Mouse (Mus musculus) kidney, adult 9 months (tissue): ENCODE measurements around the gene Eri3.

ENCODE experiments used
- DNase-seq: peaks from one replicate; pipeline ENCODE4 v3.0.0; 2022

Eri3 gene

DNA sequence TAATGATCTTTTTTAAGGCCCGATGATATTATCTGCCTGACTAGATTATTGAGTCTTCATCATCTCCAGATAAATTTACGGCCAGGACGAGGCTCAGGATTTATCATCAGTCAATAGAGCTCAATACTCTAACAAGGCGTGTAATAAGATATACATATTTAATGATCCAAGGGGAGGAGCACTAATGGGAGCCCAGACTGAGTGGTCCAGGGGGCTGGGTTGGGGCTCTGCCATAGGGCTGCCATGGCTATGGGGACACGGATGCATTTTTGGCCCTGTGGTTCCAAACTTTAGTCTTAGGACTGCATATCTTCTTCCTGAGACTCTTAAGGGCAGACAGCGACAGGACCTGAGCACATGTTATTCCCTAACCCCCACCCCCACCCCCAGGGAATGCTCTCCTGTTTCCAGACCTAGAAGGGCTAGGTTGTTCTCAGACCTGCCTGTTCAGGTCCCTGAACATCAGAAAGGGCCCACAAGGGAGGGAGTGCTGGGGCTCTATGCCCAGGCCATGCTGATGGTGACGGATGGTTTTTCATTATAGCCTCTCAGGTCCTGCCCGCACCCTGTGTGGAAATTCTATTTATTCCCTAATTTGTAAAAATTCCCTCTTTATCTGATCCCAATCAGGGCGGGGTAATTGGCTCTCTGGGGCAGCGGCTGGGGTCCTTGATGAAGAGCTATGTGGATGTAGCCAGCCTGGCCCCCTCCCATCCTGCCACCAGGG is 114.4 kb downstream of the Eri3 start:
- DNase-seq: no peak

DNA sequence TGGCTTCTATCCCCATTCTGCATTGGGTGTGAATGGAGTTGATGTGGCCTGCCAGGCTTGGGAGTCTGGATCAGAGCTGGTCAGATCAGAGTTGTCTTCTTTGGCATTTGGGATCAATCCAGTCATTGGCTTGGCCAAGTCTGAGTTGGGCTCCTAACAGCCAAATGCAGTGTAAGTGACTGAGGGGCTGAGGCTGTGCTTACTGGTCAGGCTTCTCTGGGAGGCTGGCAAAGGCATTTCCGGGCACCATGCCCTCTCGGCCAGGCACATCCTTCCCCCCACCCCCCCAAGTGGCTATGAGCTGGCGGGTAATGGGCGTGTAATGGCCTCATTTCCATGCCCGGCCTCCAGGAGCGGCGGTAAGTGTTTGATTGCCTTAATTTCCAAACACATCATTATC is 115.4 kb downstream of the Eri3 start:
- peak; percentile 20 for DNase-seq

DNA sequence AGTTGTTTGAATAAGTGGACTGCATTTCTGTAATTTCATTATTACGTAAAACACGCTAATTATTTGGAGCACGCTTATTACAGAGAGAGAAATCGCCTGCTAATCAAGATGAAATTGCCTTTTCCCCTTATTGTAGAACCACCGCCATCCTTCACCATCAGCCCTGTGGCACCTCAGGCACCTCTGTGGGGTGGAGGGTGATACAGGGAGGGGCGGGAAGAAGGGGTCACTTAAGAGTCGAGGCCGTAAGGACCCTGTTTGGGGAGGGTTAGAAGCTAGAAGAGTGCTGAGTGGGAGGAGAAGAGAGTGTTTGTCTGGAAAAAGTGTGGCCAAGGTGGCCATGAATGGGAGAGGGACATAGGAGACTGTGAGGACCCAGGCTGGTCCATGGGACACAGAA is 115.9 kb downstream of the Eri3 start:
- no peak for DNase-seq

DNA sequence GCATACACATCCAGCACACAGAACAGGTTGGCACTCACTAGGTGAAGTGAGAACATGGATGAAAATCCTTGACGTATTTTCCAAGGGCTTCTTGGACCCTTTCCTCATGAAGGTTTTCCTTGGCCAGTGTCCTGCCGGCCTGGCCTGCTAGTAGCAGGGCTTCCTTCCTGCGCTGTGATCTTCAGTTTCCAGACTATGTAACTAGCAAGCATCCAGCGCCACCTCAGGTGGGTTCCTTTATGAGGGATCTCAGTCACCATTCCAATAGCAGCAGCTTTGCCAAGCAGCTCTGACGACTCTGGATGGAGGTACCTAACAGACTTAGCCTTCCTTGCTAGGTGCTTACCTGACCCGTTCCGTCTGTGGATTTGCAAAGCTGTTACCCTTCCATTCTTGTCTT is 119.7 kb downstream of the Eri3 start:
- DNase-seq: no peak

DNA sequence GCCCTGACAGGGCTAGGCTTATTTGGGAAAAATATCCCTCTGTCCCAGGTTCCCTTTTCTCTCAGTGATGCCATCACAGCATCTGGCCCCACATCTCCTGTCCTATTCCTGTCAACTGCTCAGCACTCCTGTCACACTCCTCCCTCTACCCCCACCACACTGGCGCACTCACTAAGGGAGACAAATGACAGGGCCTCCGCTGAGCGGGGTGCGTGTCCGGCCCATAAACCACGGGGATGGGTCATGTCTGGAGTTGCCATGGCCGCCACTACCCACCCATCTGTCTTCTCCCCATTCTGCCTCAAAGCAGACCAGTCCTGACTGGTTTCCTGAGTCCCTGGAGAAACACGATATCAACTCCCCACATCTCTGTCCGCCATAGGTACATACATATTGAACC is 121.9 kb downstream of the Eri3 start:
- DNase-seq: no peak

DNA sequence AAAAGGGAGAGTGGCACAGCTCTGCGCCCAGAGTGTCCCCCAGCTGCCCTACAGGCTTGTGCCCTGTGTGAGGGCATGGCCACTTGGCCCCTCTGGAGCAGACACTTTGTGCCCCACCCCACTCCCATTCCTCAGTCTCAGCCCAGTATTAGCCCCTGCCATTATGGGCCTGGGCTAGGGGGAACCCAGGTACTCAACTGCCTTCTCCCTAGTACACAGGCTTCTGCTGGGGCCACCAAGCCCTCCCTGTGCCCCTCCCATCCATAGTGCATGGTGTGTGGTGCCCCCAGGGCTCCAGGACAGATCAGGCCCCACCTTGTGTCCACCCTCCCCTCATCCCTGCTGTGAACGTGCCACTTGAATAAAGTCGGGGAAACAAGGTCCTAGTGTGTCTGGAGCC is 123.7 kb downstream of the Eri3 start:
- DNase-seq: no peak

DNA sequence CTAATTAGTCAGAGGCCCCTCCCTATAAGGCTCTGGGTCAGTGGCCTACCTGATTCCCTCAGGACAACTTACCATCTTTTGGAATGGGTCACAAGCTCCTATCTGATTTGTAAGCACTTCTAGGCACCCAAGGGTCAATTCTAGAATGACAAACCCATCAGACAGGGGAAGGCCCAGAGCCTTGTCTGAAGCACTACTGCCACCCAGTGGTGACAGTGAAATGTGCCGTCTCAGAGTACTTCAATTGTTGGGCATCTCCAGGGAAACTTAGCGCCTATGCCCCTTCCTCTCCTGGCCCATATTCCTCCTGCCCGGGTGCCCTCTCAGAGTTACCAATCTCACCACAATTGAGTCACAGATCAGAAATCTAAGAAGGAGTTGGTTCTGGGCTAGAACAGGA is 126.7 kb downstream of the Eri3 start:
- peak; percentile 82 for DNase-seq

DNA sequence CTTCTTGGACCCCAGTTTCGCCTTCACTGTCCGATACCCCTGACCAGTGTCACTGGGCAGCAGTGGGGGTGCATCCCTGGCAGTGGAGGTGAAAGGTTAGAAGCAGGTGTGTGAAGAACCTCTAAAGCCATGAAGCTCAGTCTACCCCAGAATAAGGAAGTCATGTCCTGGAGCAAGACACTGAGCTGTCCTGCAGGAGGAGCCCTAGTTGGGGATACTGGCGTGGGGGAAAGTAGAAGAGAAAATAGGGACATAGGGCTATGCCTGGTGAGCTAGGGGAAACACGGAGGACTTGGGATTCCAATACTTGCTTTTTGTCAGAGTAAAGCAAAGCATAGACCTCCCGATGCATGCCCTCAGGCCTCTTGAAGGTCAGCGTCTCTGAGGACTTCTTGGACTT is 130.8 kb downstream of the Eri3 start:
- DNase-seq: no peak

DNA sequence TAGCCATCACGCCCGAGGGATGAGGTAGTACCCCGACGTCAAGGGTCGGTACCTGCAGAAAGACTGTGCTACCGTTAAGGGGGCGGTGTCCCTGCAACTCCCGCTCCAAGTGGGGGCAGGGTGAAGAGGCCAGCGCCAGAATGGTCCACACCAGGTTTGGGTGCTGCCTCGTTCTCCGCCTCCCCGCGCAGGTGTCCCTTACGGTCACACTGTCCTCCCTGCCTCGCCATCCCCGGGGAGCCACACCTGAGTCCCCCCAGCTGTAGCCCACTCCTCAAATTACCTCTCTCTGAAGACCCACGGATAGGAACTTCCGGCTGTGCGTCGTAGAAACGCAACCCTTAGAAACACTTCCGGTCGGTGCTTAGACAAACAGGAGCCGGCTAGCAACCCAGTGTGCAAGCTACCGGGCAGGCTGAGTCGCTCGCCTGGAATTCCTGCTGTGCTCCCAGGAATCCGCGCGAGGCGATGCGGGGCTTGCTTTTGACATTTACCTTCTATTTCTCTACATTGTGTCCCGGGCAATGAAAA is 131.8 kb downstream of the Eri3 start, which contains the start of gene Dmap1:
Gene Dmap1 (minus strand): TSS at position 343 of the 531 bp plus-strand sequence.
- peak; percentile 89 for DNase-seq

DNA sequence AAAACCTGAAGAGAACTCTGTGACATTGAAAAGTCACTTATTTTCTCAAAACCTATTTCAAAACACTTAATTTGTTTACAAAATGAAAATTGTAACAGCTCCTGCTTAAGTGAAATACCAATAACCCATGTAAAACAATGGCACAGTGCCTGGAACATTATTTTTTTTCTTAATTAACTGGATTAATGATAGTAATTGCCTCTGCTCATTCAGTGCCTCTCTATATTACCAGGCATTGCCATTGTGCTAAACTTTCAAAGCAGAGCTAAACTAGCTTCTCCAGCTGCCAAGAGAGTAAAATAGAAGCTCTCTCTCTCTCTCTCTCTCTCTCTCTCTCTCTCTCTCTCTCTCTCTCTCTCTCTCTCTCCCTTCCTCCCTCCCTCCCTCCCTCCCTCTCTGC is 132.3 kb downstream of the Eri3 start:
- DNase-seq: no peak

DNA sequence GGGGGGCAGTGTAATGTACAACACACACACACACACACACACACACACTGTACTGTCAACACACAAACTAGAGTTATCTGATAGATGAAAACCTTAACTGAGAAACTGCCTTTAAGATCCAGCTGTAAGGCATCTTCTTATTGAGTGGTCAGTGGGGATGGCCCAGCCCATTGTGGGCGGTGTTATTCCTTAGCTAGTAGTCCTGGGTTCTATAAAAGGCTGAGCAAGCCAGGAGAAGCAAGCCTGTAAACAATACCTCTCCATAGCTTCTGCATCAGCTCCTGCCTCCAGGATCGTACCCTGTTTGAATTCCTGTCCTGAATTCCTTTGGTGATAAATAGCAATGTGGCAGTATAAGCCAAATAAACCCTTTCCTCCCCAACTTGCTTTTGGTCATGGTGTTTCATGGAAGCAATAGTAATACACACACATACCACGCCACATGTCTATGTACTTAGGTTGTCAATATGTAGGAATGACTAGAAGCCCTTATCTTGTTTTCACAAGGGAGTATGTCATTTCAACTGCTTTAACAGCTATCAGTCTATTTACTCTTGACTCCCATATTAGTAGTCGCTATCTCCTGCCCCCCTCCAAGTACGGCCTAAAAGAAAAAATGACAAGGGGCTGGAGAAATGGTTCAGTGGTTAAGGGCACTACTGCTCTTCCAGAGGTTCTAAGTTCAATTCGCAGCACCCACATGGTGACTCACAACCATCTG is 133.0 kb downstream of the Eri3 start:
- DNase-seq: no peak

DNA sequence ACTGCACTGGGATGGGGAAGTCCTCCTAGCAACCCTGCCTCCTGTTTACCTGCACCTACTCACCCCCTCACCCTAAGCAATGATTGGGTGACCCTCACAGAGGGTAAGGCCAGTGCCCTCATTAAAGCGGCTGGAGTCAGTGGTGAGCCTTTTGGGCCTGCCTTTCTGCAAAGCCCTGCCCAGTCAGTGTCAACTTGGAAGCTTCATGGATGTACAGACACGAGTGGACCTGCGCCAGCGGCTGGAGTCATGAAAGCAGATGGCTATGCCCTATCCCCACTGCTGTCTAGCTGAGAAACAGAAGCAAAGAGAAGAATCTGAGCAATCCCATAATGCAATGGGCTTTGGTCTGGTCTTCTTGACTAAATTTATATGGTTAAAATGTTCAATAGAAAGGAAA is 136.2 kb downstream of the Eri3 start:
- no peak for DNase-seq

DNA sequence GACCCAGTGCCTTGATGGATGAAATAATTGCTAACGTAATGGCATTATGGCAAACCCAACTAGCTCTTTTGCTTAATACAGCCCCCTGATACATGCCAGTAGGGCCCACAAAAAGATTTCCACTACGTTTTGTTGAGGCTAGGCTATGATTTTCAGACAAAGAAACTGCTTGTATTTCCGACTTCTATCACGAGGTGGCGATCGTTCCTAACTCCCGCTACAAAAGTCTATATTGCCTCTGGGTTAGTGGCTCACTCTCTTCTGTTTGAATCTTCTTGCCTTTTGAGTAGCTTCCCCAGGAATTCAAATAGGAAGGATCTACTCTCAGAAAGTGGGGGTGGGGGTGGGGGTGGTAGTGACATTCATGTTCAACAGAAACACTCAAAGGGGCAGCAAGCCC is 155.2 kb downstream of the Eri3 start:
- peak; percentile 50 for DNase-seq

DNA sequence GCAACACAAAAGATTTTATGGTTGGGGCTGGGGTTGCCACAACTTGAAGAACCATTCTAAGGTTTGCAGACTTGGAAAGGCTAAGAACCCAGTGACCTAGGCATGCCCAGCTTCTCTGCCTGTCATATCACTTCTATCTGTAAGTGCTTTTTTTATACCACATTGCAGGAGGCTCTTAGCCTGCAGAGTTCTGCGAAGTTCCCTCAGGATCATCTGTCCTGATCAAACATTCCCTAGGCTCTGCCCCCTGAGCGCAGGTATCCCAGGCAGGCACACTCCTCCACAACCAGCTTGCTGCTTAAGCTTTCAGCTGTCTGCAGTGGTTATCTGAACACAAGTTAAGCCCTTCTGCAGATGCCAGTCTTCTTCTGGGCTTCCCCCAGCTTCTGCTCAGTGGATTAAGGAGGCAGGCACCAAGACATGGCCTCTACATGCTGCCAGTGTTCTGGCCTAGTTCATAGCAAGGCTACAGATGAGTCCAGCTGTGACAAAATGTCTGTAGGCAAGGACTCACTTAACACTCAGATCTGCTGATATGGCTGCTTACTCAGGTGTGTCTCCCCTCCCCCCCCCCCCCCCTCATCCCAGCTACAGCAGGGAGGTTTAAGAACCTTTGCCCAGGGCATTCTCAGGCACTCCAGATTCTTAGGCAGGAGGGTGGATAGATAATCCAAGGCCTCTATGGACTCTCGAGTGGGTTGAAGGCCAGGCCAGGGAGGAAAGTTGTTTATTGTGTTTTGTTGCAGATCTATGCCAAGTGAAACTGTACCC is 158.8 kb downstream of the Eri3 start:
- peak; percentile 16 for DNase-seq

DNA sequence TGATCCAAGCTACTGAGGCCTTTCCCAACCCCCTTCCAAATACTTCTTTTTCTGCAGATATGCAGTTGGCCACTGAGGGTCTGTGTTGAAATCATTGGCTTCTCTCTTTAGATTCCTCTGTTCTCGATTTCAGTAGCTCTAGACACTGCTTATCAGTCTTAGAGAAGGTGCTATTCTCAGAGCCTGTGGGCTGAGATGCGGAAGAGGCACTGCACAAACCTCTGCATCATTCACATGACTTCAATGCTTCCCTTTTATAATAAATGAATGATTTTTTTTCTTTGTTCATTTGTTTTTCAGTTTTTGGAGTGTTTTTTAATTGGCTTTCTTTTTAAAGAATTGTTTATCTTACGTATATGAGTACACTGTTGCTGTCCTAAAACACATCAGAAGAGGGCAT is 162.1 kb downstream of the Eri3 start:
- DNase-seq: no peak

DNA sequence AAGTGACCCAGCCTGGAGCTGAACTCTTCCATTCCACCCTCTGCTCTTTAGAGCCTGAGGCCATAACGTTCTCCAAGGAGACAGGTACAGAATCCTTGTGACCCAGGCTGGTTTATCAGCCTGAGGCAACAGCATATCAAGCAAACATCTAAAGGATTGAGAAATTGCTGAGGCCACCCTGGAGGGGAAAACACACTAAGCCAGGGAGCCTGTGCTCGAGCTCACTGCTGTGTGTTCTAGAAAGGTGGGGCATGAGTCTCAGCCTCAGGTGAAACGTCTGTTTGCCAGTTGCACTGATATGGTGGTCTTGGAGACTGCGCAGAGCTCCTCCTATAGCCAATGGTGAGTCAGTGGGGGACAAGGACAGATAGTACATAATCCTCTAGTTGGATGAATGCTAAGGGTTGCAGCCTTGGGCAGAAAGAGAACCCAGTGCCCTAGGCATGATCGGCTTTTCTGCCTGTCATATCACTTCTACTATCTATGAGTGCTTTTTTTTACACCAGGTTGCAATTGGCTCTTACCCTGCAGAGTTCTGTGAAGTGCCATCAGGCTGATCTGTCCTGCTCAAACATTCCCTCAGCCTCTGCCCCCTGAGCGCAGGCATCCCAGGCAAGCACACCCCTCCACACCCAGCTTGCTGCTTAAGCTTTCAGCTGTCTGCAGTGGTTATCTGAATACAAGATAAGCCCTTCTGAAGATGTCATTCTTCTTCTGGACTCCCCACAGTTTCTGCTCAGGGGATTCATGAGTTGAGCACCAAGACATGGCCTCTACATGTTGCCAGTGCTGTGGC is 163.3 kb downstream of the Eri3 start:
- DNase-seq: no peak
